Mouse (Mus musculus) forebrain, embryonic 13.5 days (tissue): ENCODE data around the gene Ninj2. TPM values are rescaled to one million over a fixed set of nuclear protein-coding genes. Genes with fewer than 3 reads are reported as not detected.

Experiments
- ATAC-seq: fragments of 200-750 bp; cut with Nextera tagmentation; 2 replicates; pipeline ENCODE4 v1.8.0; 2017
- H3K27ac ChIP-seq: fragments of 300-500 bp; sonication (generic); 2 replicates; pipeline ENCODE4 v1.5.1; 2015; ENCODE audit warnings: inconsistent platforms, mild to moderate bottlenecking, moderate library complexity
- H3K27me3 ChIP-seq: fragments of 300-500 bp; sonication (generic); 2 replicates; pipeline ENCODE4 v1.6.1; 2015; ENCODE audit warnings: mild to moderate bottlenecking, inconsistent platforms
- H3K36me3 ChIP-seq: fragments of 300-500 bp; sonication (generic); 2 replicates; pipeline ENCODE4 v1.6.1; 2015; ENCODE audit warnings: mild to moderate bottlenecking, inconsistent platforms; ENCODE audit not compliant: poor library complexity, severe bottlenecking
- H3K4me1 ChIP-seq: fragments of 300-500 bp; sonication (generic); 2 replicates; pipeline ENCODE4 v1.6.1; 2015; ENCODE audit warnings: inconsistent platforms
- H3K4me2 ChIP-seq: fragments of 300-500 bp; sonication (generic); 2 replicates; pipeline ENCODE4 v1.6.1; 2015; ENCODE audit warnings: inconsistent platforms, mild to moderate bottlenecking, moderate library complexity
- H3K4me3 ChIP-seq: fragments of 300-500 bp; sonication (generic); 2 replicates; pipeline ENCODE4 v1.5.1; 2015; ENCODE audit warnings: mild to moderate bottlenecking, inconsistent platforms
- H3K9ac ChIP-seq: fragments of 300-500 bp; sonication (generic); 2 replicates; pipeline ENCODE4 v1.6.1; 2015; ENCODE audit warnings: mild to moderate bottlenecking, inconsistent platforms
- H3K9me3 ChIP-seq: fragments of 300-500 bp; sonication (generic); replicated peaks from 2 replicates; pipeline ENCODE4 v1.6.1; 2016; ENCODE audit warnings: inconsistent platforms
- WGBS: fragments of 180-500 bp; shearing (Covaris S2); methylation state at CpG from one replicate; pipeline ENCODE4 v1.1.7; 2015; 5-methylcytosine and 5-hydroxymethylcytosine counted together
- polyA plus RNA-seq: library from polyadenylated mRNA; unstranded; fragments of >200 nt; fragmentation: Nextera tagmentation; extraction: Ambion mirVana; gene quantifications from 2 replicates; pipeline ENCODE4 v1.2.1, GENCODE M21; 2015

The Ninj2 gene
- polyA plus RNA-seq, 1 experiment from 2014 or later, result not detected

- no peaks in the 10 kb centered on the region for H3K9me3 ChIP-seq
- no peak overlapping the region for H3K27ac ChIP-seq
- no peaks in the 10 kb centered on the region for H3K27me3 ChIP-seq
- no peak for ATAC-seq
- H3K4me3 ChIP-seq, result no peak overlapping the region
- H3K9ac ChIP-seq, result no peak overlapping the region
- no peak overlapping the region for H3K4me2 ChIP-seq
- no peaks in the 10 kb centered on the region for H3K36me3 ChIP-seq
- H3K4me1 ChIP-seq, result 0 out of 2 replicates have a peak, but pooled peaks cover 10% of the 10 kb centered on the region
- WGBS, result 64% methylated on average over 7 of the region's 7 CpGs
Observed at GRCm38 (mm10) chr6:120229806-120230205, 136.7 kb downstream of the Ninj2 start.

- H3K27me3 ChIP-seq, result no peaks in the 10 kb centered on the region
- 0 out of 2 replicates have a peak, but pooled peaks cover 10% of the 10 kb centered on the region for H3K4me1 ChIP-seq
- no peak overlapping the region for H3K27ac ChIP-seq
- H3K36me3 ChIP-seq, result no peaks in the 10 kb centered on the region
- no peak for ATAC-seq
- no peak overlapping the region for H3K4me2 ChIP-seq
- WGBS, result 9% methylated on average over 1 of the region's 1 CpGs
- no peaks in the 10 kb centered on the region for H3K9me3 ChIP-seq
- H3K9ac ChIP-seq, result no peak overlapping the region
- no peak overlapping the region for H3K4me3 ChIP-seq
Observed at GRCm38 (mm10) chr6:120230441-120230840, 137.3 kb downstream of the Ninj2 start.

- H3K4me1 ChIP-seq, result 0 out of 2 replicates have a peak, but pooled peaks cover 10% of the 10 kb centered on the region
- no peak overlapping the region for H3K4me2 ChIP-seq
- 94% methylated on average over 6 of the region's 6 CpGs for WGBS
- H3K36me3 ChIP-seq, result no peaks in the 10 kb centered on the region
- no peak overlapping the region for H3K9ac ChIP-seq
- H3K4me3 ChIP-seq, result no peak overlapping the region
- H3K9me3 ChIP-seq, result no peaks in the 10 kb centered on the region
- ATAC-seq, result no peak
- no peaks in the 10 kb centered on the region for H3K27me3 ChIP-seq
- no peak overlapping the region for H3K27ac ChIP-seq
Observed at GRCm38 (mm10) chr6:120232885-120233284, 139.7 kb downstream of the Ninj2 start.

- no peak for ATAC-seq
- 68% methylated on average over 7 of the region's 7 CpGs for WGBS
- Histone ChIP-seq H3K9ac (no peak overlapping the region), H3K4me3 (no peak overlapping the region), H3K9me3 (no peaks in the 10 kb centered on the region), H3K27ac (no peak overlapping the region), H3K4me1 (no peaks in the 10 kb centered on the region), H3K27me3 (no peaks in the 10 kb centered on the region), H3K4me2 (no peak overlapping the region), H3K36me3 (no peaks in the 10 kb centered on the region)
Observed at GRCm38 (mm10) chr6:120235874-120236273, 142.7 kb downstream of the Ninj2 start.

GRCm38 (mm10) chr6:120240461-120240860, 147.3 kb downstream of the Ninj2 start:
- H3K27ac ChIP-seq, result no peak overlapping the region

GRCm38 (mm10) chr6:120241453-120241852, 148.3 kb downstream of the Ninj2 start:
- Histone ChIP-seq H3K9ac (no peak overlapping the region), H3K36me3 (no peaks in the 10 kb centered on the region), H3K27ac (no peak overlapping the region), H3K4me1 (no peaks in the 10 kb centered on the region), H3K27me3 (no peaks in the 10 kb centered on the region), H3K4me2 (no peak overlapping the region), H3K9me3 (no peaks in the 10 kb centered on the region), H3K4me3 (no peak overlapping the region)
- no peak for ATAC-seq
- 91% methylated on average over 12 of the region's 12 CpGs for WGBS

More at GRCm38 (mm10) chr6:120240461-120240860, 147.3 kb downstream of the Ninj2 start:
- no peaks in the 10 kb centered on the region for H3K27me3 ChIP-seq
- no peaks in the 10 kb centered on the region for H3K4me1 ChIP-seq
- no peaks in the 10 kb centered on the region for H3K9me3 ChIP-seq
- no peak for ATAC-seq
- WGBS, result 78% methylated on average over 5 of the region's 5 CpGs
- H3K9ac ChIP-seq, result no peak overlapping the region
- H3K4me2 ChIP-seq, result no peak overlapping the region
- no peak overlapping the region for H3K4me3 ChIP-seq
- H3K36me3 ChIP-seq, result no peaks in the 10 kb centered on the region

- Histone ChIP-seq H3K27ac (no peak overlapping the region), H3K36me3 (no peaks in the 10 kb centered on the region), H3K4me3 (no peak overlapping the region), H3K4me1 (no peaks in the 10 kb centered on the region), H3K4me2 (no peak overlapping the region), H3K9ac (no peak overlapping the region), H3K9me3 (no peaks in the 10 kb centered on the region), H3K27me3 (no peaks in the 10 kb centered on the region)
- 91% methylated on average over 8 of the region's 8 CpGs for WGBS
- ATAC-seq, result no peak
Observed at GRCm38 (mm10) chr6:120242530-120242929, 149.4 kb downstream of the Ninj2 start.

GRCm38 (mm10) chr6:120243250-120243649, 150.1 kb downstream of the Ninj2 start:
- Histone ChIP-seq H3K9ac (no peak overlapping the region), H3K4me1 (no peaks in the 10 kb centered on the region), H3K27me3 (no peaks in the 10 kb centered on the region), H3K4me3 (no peak overlapping the region), H3K4me2 (no peak overlapping the region), H3K36me3 (no peaks in the 10 kb centered on the region), H3K9me3 (no peaks in the 10 kb centered on the region), H3K27ac (no peak overlapping the region)
- 75% methylated on average over 8 of the region's 8 CpGs for WGBS
- no peak for ATAC-seq

GRCm38 (mm10) chr6:120246676-120247075, 153.5 kb downstream of the Ninj2 start:
- H3K4me1 ChIP-seq, result no peaks in the 10 kb centered on the region
- H3K4me2 ChIP-seq, result no peak overlapping the region
- no peak overlapping the region for H3K27ac ChIP-seq
- no peak overlapping the region for H3K9ac ChIP-seq
- WGBS, result 88% methylated on average over 5 of the region's 5 CpGs
- H3K9me3 ChIP-seq, result no peaks in the 10 kb centered on the region
- no peak overlapping the region for H3K4me3 ChIP-seq
- H3K36me3 ChIP-seq, result no peaks in the 10 kb centered on the region
- no peak for ATAC-seq
- no peaks in the 10 kb centered on the region for H3K27me3 ChIP-seq

- Histone ChIP-seq H3K27me3 (no peaks in the 10 kb centered on the region), H3K9me3 (no peaks in the 10 kb centered on the region), H3K9ac (no peak overlapping the region), H3K4me2 (no peak overlapping the region), H3K27ac (no peak overlapping the region), H3K4me1 (no peaks in the 10 kb centered on the region), H3K4me3 (no peak overlapping the region), H3K36me3 (no peaks in the 10 kb centered on the region)
- 71% methylated on average over 5 of the region's 5 CpGs for WGBS
- no peak for ATAC-seq
Observed at GRCm38 (mm10) chr6:120249831-120250230, 156.7 kb downstream of the Ninj2 start.

Other genes with a start within 250 kb of the Ninj2 start
- gene Erc1, start 245.2 kb upstream of the Ninj2 start, polyA plus RNA-seq, result 30.1 and 31.3 TPM in 2 replicates
- gene Rad52, start 190.7 kb upstream of the Ninj2 start, polyA plus RNA-seq, result 22.3 and 25.7 TPM in 2 replicates
- 59.2 and 61.2 TPM in 2 replicates for gene Wnk1, start 54.7 kb upstream of the Ninj2 start, polyA plus RNA-seq
- gene D330020A13Rik, start 201.0 kb downstream of the Ninj2 start, polyA plus RNA-seq, result 0.15 TPM in 1 of 2 replicates, not detected in the other
- gene B4galnt3, start 201.2 kb downstream of the Ninj2 start, polyA plus RNA-seq, result 0.13 TPM in 1 of 2 replicates, not detected in the other